Mouse (Mus musculus): ENCODE measurements around the gene Kif7. TPM values are rescaled to one million over a fixed set of nuclear protein-coding genes. Genes with fewer than 3 reads are reported as not detected.

The Kif7 gene
- polyA plus RNA-seq (2012; fragmentation: generic; extraction: Trizol), result 1 to 10 TPM; 1.3 to 7.0 TPM

GRCm38 (mm10) chr7:79715187-79715981 lies at the start of gene Kif7:
Kif7 (minus strand) TSS chr7:79715720.

GRCm38 (mm10) chr7:79742659-79743536 lies 27.4 kb upstream of the Kif7 start, which contains the start of the genes Pex11a and Wdr93:
Pex11a (minus strand) TSS chr7:79743131.
Wdr93 (plus strand) TSS chr7:79743163.

GRCm38 (mm10) chr7:79732622-79733021 lies 17.1 kb upstream of the Kif7 start, which contains the start of gene Plin1:
Plin1 (minus strand) TSS chr7:79732903.

GRCm38 (mm10) chr7:79659578-79660290 lies 55.8 kb downstream of the Kif7 start, which contains the start of gene Ticrr:
Ticrr (plus strand) TSS chr7:79660196.

Other genes starting within 250 kb of the Kif7 start
- gene Polg, start 249.4 kb downstream of the Kif7 start, polyA plus RNA-seq (2012; fragmentation: generic; extraction: Trizol), result 10 to 100 TPM; 20.5 to 25.2 TPM
- gene Rhcg, start 98.1 kb downstream of the Kif7 start, polyA plus RNA-seq (2012; fragmentation: generic; extraction: Trizol), result under 1 TPM; 0.02 to 0.05 TPM
- gene Ticrr, start 55.5 kb downstream of the Kif7 start, polyA plus RNA-seq (2012; fragmentation: generic; extraction: Trizol), result 1 to 10 TPM; 1.6 to 2.7 TPM
- not detected for gene Plin1, start 17.2 kb upstream of the Kif7 start, polyA plus RNA-seq (2012; fragmentation: generic; extraction: Trizol)
- gene Pex11a, start 27.4 kb upstream of the Kif7 start, polyA plus RNA-seq (2012; fragmentation: generic; extraction: Trizol), result 1 to 10 TPM in 1 of 2 experiments, under 1 TPM in 1; 0.47 to 5.5 TPM
- gene Wdr93, start 27.4 kb upstream of the Kif7 start, polyA plus RNA-seq (2012; fragmentation: generic; extraction: Trizol), result under 1 TPM; 0.01 to 0.33 TPM
- under 1 TPM in 1 of 2 experiments, not detected in 1; 0.12 TPM for gene Mesp1, start 78.1 kb upstream of the Kif7 start, polyA plus RNA-seq (2012; fragmentation: generic; extraction: Trizol)
- under 1 TPM; 0.02 TPM for gene Mesp2, start 95.0 kb upstream of the Kif7 start, polyA plus RNA-seq (2012; fragmentation: generic; extraction: Trizol)
- gene Anpep, start 145.3 kb upstream of the Kif7 start, polyA plus RNA-seq (2012; fragmentation: generic; extraction: Trizol), result 100 to 1,000 TPM in 1 of 2 experiments, 1 to 10 TPM in 1; 7.7 to 268 TPM
- 10 to 100 TPM in 1 of 2 experiments, 1 to 10 TPM in 1; 9.4 to 19.4 TPM for gene Ap3s2, start 204.9 kb upstream of the Kif7 start, polyA plus RNA-seq (2012; fragmentation: generic; extraction: Trizol)
- 10 to 100 TPM; 41.2 to 52.3 TPM for gene Arpin, start 219.6 kb upstream of the Kif7 start, polyA plus RNA-seq (2012; fragmentation: generic; extraction: Trizol)

Data from C3H10T1/2 (cell line).